Mouse (Mus musculus): ENCODE measurements at regions not wholly inside any gene's neighbourhood (a gene's known extent, or its start where the extent isn't known, plus 50 kb on each side); places are given as distances from the start of the nearest gene placed in this dataset.

DNA sequence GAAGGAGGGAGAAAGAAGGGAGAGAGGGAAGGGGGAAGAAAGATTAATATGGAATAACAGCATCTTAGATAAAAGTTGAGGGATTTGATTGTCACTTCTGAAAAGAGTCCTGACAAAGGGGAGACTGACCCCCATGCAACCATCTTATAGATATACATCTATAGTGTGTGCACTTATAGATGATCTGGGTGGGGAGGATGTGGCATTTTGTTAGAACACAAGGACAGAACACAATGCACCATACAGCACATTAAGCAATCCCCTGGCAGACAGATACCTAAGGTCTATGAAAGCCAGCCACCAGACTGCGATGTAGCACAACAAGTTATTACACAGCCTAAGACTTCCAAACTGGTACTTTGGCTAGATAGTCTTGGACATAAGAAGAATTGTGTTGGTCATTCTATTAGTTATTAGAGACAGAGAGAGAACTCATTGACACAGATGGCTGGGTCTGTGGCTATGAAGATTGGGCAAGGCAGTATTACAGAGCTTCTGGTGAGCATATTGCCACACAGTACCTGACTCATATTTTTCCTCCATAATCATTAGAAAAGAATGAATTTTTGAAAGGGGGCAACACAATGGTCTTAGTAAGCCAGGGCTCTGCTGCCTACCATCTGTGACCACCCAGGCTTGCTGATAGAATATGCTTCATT is 126.3 kb upstream of the Itgb1 start:
- DNase-seq (ENCODE audit: low read depth, low spot score) = no peak

GRCm38 (mm10) chr8:128560418-128560817 is 125.0 kb upstream of the Itgb1 start:
- no peak for DNase-seq (ENCODE audit: low read depth, low spot score)

GRCm38 (mm10) chr8:128561016-128561415 is 124.4 kb upstream of the Itgb1 start:
- no peak for DNase-seq (ENCODE audit: low read depth, low spot score)

GRCm38 (mm10) chr8:128562625-128563024 is 122.8 kb upstream of the Itgb1 start:
- peak; percentile 56 for DNase-seq (ENCODE audit: low read depth, low spot score)

DNA sequence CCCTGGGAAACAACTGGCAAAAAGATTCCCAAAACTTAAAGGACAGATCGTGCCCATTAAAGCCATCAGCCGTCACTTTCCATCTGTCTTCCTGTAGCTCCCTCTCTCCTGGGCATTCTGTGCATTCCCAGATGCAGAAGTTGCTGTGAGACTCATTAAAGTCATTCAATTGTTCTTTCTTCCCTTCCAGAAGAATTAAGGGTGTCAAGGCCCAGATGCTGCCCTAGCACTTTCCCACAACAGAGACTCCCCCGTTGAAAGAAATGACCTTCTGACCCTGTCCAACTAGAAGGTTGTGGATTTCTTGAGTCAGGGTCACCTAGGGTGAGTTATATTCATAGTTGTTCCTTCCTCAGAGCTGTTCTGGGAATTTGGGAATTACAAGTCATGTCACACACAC is 121.7 kb upstream of the Itgb1 start:
- DNase-seq (ENCODE audit: low read depth, low spot score) = peak; percentile 15

DNA sequence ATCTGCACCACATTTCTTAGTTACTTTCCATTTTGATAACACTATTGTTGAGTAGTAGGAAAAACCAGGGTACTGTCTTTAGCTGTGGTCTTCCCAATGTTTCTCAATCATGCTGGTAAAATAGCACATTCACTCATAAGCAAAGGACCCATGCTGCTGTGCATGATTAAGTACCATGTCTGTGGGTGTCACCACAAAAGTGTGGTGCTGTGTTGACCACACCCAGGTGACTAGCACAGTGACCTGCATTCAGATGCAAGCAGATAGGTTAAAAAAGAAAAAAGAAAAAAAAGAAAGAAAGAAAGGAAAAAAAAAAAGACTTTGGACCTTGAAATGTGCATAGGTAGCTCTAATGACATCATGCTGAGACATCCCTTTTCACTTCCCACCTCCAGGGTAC is 113.2 kb upstream of the Itgb1 start:
- DNase-seq (ENCODE audit: low read depth, low spot score) = no peak

GRCm38 (mm10) chr8:128594114-128594513 is 91.3 kb upstream of the Itgb1 start:
- DNase-seq (ENCODE audit: low read depth, low spot score) = no peak

DNA sequence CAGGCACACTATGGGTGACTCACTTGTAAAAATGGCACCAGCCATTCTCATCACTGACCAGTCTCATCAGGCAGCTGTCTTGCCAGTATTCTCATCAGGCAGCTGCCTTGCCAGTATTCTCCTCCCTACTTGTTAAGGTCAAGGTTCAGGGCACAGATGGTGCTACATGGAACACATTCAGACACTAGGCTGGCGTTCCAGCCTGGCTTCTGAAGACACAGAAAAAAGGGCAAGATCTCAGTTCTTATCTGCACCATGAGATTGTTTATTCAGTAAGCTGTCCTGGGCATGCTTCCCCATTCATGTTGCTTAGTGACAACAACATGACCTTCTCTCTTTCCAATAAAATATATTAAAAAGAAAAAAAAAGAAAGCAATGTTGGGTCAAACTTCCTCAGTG is 90.7 kb upstream of the Itgb1 start:
- DNase-seq (ENCODE audit: low read depth, low spot score) = peak; percentile 44

DNA sequence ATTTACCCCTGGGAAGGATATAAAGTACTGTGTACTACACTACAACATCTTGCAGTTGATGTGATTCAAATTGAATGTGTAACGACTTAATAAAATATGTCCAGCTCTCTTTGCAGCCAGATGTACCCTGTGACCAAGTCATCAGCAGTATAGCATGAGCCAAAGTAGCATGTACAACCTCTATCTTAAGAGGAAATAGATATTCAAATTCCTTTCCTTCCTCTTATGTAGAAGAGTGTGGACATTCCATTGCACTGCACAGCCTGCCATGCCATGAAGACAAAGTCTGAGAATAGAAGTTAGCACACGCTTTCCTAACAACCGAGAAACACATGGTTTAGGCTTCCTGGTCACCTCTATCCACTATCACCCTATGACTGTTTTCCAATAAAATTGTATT is 79.9 kb upstream of the Itgb1 start:
- DNase-seq (ENCODE audit: low read depth, low spot score) = no peak

GRCm38 (mm10) chr8:128608876-128609275 is 76.6 kb upstream of the Itgb1 start:
- no peak for DNase-seq (ENCODE audit: low read depth, low spot score)

DNA sequence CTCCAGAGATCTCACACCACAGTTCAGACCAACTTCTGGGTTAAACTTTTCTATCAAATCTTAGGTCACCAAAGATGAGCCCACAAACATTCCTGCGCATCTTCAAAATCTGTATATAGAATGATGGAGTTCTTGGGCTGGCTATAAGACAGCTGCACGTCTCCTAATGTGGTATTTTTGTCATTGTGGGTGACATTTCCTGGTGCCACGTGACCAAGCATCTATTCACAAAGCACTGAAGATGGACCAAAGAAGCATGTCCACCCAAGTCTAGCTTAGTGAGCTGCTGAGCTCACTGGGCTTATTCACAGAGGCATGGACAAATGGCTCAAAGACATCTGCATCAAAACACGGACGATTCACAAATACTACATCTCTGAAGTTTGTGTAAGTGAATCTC is 72.8 kb upstream of the Itgb1 start:
- no peak for DNase-seq (ENCODE audit: low read depth, low spot score)

GRCm38 (mm10) chr8:128617854-128618253 is 67.6 kb upstream of the Itgb1 start:
- DNase-seq (ENCODE audit: low read depth, low spot score) = no peak

DNA sequence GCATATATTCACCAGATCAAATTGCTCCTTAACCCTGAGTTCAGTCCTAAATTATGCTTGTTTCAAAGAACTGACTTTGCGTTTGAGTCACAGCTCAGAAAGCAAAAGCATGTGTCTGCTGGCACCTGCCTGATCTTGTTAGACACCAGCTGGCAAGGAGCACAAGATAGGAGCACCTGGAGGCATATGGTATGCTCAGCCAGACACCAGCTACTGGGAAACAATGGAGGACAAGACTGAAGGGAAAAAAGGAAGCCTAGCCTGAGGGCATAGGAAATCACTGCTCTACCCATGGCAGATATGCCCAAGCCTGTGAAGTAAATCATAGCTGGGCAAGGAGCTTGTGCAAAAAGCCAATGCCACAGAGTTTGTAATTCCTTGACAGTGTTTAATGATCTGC is 66.4 kb upstream of the Itgb1 start:
- DNase-seq (ENCODE audit: low read depth, low spot score) = no peak

Measured in skeletal muscle tissue, adult 2 months (tissue).